ENCODE assay signal across 1 mouse cellular context in the genomic region with DNA sequence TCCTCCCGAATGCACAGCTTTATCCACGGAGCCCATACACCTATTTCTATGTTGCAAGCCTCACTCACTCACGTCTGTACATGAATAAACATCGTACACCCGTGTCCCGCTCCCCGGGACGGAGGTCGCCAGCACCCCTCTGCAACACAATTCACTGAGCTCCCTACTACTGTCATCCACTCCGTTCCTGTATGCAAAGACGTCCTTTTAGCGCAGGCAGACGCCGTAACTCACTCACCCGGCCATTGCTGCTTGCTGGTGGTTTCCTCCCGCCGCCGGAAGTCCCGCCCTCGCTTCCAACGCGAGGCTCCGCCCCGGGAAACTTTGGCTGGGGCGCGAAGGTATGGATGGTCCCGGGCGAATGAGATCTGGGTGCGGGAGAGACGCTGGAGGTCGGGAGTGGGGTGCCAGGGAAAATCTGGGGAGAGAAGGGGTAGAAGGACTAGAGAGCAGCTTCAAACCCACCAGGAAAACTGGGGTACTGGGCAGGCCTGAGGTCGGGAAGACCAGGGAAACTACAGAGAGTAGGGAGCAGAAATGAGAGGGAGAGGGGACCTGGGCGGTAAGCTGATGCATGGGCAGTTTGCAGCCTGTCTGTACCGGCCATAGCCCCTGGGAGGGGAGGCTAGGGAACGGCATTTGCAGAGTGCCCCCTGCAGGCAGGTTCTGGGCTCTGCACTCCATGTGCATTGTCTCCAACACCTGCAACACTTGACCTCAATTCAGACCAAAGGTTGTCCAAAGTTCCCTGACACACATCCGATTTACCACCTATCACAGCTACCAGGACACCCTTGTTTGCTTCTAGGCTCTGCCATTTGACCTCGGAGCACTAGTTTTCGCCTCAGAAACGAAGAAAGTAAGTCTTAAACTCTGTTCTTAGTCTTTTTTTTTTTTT.
TF ChIP-seq lines count a peak whose summit lies in the region.

A gene (minus strand): TSS at position 284 of the 898 bp plus-strand sequence.

TF ChIP-seq in CH12.LX, 34 proteins besides CTCF, POLR2A, EP300 and RAD21 (continued from another document):
- no peak for TF ChIP-seq RCOR1 (conservative IDR thresholded peaks at IDR 0.05; ENCODE audit: low read depth, low read length)
- 0 out of 2 replicates have a peak, but pooled peaks have one; percentile 63 for TF ChIP-seq KAT2A (IDR thresholded peaks at IDR 0.05; ENCODE audit: insufficient replicate concordance, low read length)
- TF ChIP-seq MAZ (IDR thresholded peaks at IDR 0.05; ENCODE audit: low read depth, low read length): no peak
- peak; percentile 57 for TF ChIP-seq CHD2 (IDR thresholded peaks at IDR 0.05; ENCODE audit: low read length)
- no peak for TF ChIP-seq BHLHE40 (IDR thresholded peaks at IDR 0.05; ENCODE audit: low read depth, low read length)
- 0 out of 2 replicates have a peak, but pooled peaks have one; percentile 21 for TF ChIP-seq ETS1 (conservative IDR thresholded peaks at IDR 0.05; ENCODE audit: low read depth, low read length)
- peak; percentile 52; the same call in 1 of the 2 replicates for TF ChIP-seq ELF1 (IDR thresholded peaks at IDR 0.05; ENCODE audit: low read depth, low read length)
- peak; percentile 92 for TF ChIP-seq MYC (IDR thresholded peaks at IDR 0.05; ENCODE audit: low read depth, low read length)
- peak; percentile 80 for TF ChIP-seq MXI1 (IDR thresholded peaks at IDR 0.05; ENCODE audit: low read depth, low read length)
- TF ChIP-seq USF1 (IDR thresholded peaks at IDR 0.05; ENCODE audit: low read depth, low read length): no peak
- TF ChIP-seq NRF1 (IDR thresholded peaks at IDR 0.05; ENCODE audit: low read depth, low read length): 0 out of 2 replicates have a peak, but pooled peaks have one; percentile 36
- TF ChIP-seq JUND (conservative IDR thresholded peaks at IDR 0.05; ENCODE audit: low read depth, low read length): no peak
- TF ChIP-seq SIN3A (IDR thresholded peaks at IDR 0.05; ENCODE audit: low read length): peak; percentile 88
- no peak for TF ChIP-seq UBTF (IDR thresholded peaks at IDR 0.05; ENCODE audit: low read depth, low read length)
- TF ChIP-seq MAFK (IDR thresholded peaks at IDR 0.05; ENCODE audit: insufficient replicate concordance, low read length): no peak
- TF ChIP-seq E2F4 (IDR thresholded peaks at IDR 0.05; ENCODE audit: insufficient replicate concordance, low read depth, low read length): peak; percentile 50; the same call in 1 of the 2 replicates
- no peak; the same call in 1 of the 2 replicates for TF ChIP-seq GABPA (IDR thresholded peaks at IDR 0.05; ENCODE audit: insufficient replicate concordance, low read depth, low read length)
- TF ChIP-seq ZNF384 (IDR thresholded peaks at IDR 0.05; ENCODE audit: low read depth, low read length): no peak
- TF ChIP-seq HCFC1 (IDR thresholded peaks at IDR 0.05; ENCODE audit: low read depth, low read length): peak; percentile 75
- no peak for TF ChIP-seq PAX5 (IDR thresholded peaks at IDR 0.05; ENCODE audit: low read length)
- TF ChIP-seq TCF12 (IDR thresholded peaks at IDR 0.05; ENCODE audit: low read depth, low read length): peak; percentile 80
- peak; percentile 76; the same call in 1 of the 2 replicates for TF ChIP-seq CHD1 (IDR thresholded peaks at IDR 0.05; ENCODE audit: low read depth, low read length)
- TF ChIP-seq POLR2AphosphoS2 (IDR thresholded peaks at IDR 0.05; ENCODE audit: low read depth, low read length): 0 out of 2 replicates have a peak, but pooled peaks have one; percentile 61
- peak; percentile 91 for TF ChIP-seq NELFE (IDR thresholded peaks at IDR 0.05; ENCODE audit: low read depth, low read length)
- TF ChIP-seq ZMIZ1 (IDR thresholded peaks at IDR 0.05; ENCODE audit: low read depth, low read length): peak; percentile 78
- peak; percentile 53; the same call in 1 of the 2 replicates for TF ChIP-seq MEF2A (IDR thresholded peaks at IDR 0.05; ENCODE audit: borderline replicate concordance, low read depth, low read length)
- TF ChIP-seq ZKSCAN1 (IDR thresholded peaks at IDR 0.05; ENCODE audit: borderline replicate concordance, low read depth, low read length): no peak
- TF ChIP-seq SMC3 (IDR thresholded peaks at IDR 0.05; ENCODE audit: low read depth, low read length): peak; percentile 40
- TF ChIP-seq IRF4 (IDR thresholded peaks at IDR 0.05; ENCODE audit: low read depth, low read length): peak; percentile 31; the same call in 1 of the 2 replicates
TF ChIP-seq in CH12.LX: peak in this region for 20.
